Mouse (Mus musculus) cerebellum, adult 2 months (tissue): Measurements from ENCODE around the gene Clmp. TPM values are rescaled to one million over a fixed set of nuclear protein-coding genes. Genes with fewer than 3 reads are reported as not detected.
A peak's percentile ranks its signal among the peaks of the same experiment; 100 is the strongest.
"Not testable (repeated sequence)": the region's sequence is repeated elsewhere in the genome, so short reads cannot be mapped to it uniquely, and the experiment has no call there.

Experiments used
- DNase-seq, 2 experiments: peaks; one replicate each; pipeline ENCODE4 v3.0.0; 2021
- H3K27ac ChIP-seq: fragments of 200-500 bp; 2 replicates; pipeline ENCODE4 v1.5.1; 2012; ENCODE audit warnings: low read length, control low read depth, inconsistent platforms; ENCODE audit not compliant: insufficient read depth
- H3K27me3 ChIP-seq: fragments of 200-500 bp; 2 replicates; pipeline ENCODE4 v1.6.1; 2012; ENCODE audit warnings: inconsistent platforms, mild to moderate bottlenecking, low read length, moderate library complexity; ENCODE audit not compliant: control insufficient read depth, insufficient read depth
- H3K4me1 ChIP-seq: fragments of 200-500 bp; 2 replicates; pipeline ENCODE4 v1.6.1; 2011; ENCODE audit warnings: low read length; ENCODE audit not compliant: control insufficient read depth, insufficient read depth
- H3K4me3 ChIP-seq: fragments of 200-500 bp; replicated peaks from 2 replicates; pipeline ENCODE3; 2011; ENCODE audit warnings: mild to moderate bottlenecking, low read depth, low read length, control low read depth; ENCODE audit not compliant: insufficient read depth
- CTCF ChIP-seq: fragments of 200-500 bp; IDR thresholded peaks from 2 replicates; pipeline ENCODE4 v1.5.1; 2011; ENCODE audit warnings: low read depth, mild to moderate bottlenecking, control low read depth, low read length, moderate library complexity, borderline replicate concordance; ENCODE audit not compliant: insufficient read depth
- POLR2A ChIP-seq: fragments of 200-500 bp; IDR thresholded peaks from 2 replicates; pipeline ENCODE4 v1.6.1; 2011; ENCODE audit warnings: low read length, control low read depth, borderline replicate concordance; ENCODE audit not compliant: insufficient read depth
- WGBS: fragments of 180-500 bp; shearing (Covaris S2); methylation state at CpG from one replicate; pipeline ENCODE4 v1.1.7; 2018; 5-methylcytosine and 5-hydroxymethylcytosine counted together
- polyA plus RNA-seq: library from polyadenylated mRNA; depleted of rRNA; stranded (reverse); fragments of >200 nt; gene quantifications from 2 replicates; pipeline ENCODE4 v1.2.3, GENCODE M21; 2012

Clmp gene
- polyA plus RNA-seq, 1 experiment, result 21.8 TPM

- no peak overlapping the region for H3K27ac ChIP-seq
- WGBS, result 95% methylated on average over 6 of the region's 6 CpGs
- H3K27me3 ChIP-seq, result no peaks in the 10 kb centered on the region
- H3K4me1 ChIP-seq, result peaks cover 3% of the 10 kb centered on the region; the same call in 1 of the 2 replicates
- no peak for TF ChIP-seq POLR2A
- TF ChIP-seq CTCF, result no peak
- no peak overlapping the region for H3K4me3 ChIP-seq
- DNase-seq, result no peak
Measured at GRCm38 (mm10) chr9:40762354-40762753, 76.6 kb downstream of the Clmp start.

GRCm38 (mm10) chr9:40764887-40765580 is 79.3 kb downstream of the Clmp start:
- TF ChIP-seq CTCF (peak; percentile 12; the same call in 1 of the 2 replicates), POLR2A (no peak)
- no peak for DNase-seq
- no peaks in the 10 kb centered on the region for H3K27me3 ChIP-seq
- WGBS, result 91% methylated on average over 8 of the region's 9 CpGs
- H3K4me3 ChIP-seq, result no peak overlapping the region
- H3K27ac ChIP-seq, result no peak overlapping the region
- H3K4me1 ChIP-seq, result no peaks in the 10 kb centered on the region

GRCm38 (mm10) chr9:40765581-40765940 is 79.8 kb downstream of the Clmp start:
- no peak overlapping the region for H3K27ac ChIP-seq
- H3K4me1 ChIP-seq, result peaks cover 3% of the 10 kb centered on the region
- no peak overlapping the region for H3K4me3 ChIP-seq
- no peak for DNase-seq
- no peaks in the 10 kb centered on the region for H3K27me3 ChIP-seq
- TF ChIP-seq POLR2A (no peak), CTCF (no peak)
- WGBS, result 77% methylated on average over 12 of the region's 12 CpGs

- no peak for DNase-seq
- TF ChIP-seq CTCF (no peak), POLR2A (no peak)
- no peaks in the 10 kb centered on the region for H3K27me3 ChIP-seq
- H3K4me1 ChIP-seq, result peaks cover 8% of the 10 kb centered on the region
- WGBS, result 46% methylated on average over 7 of the region's 7 CpGs
- H3K27ac ChIP-seq, result no peak overlapping the region
- no peak overlapping the region for H3K4me3 ChIP-seq
Measured at GRCm38 (mm10) chr9:40766058-40766605, 80.4 kb downstream of the Clmp start.

GRCm38 (mm10) chr9:40767946-40768345 is 82.2 kb downstream of the Clmp start:
- TF ChIP-seq CTCF, result no peak
- TF ChIP-seq POLR2A, result no peak
- Histone ChIP-seq H3K4me3 (no peak overlapping the region), H3K27ac (no peak overlapping the region), H3K4me1 (peaks cover 16% of the 10 kb centered on the region), H3K27me3 (no peaks in the 10 kb centered on the region)
- no peak for DNase-seq
- WGBS, result 86% methylated on average over 4 of the region's 4 CpGs

GRCm38 (mm10) chr9:40772246-40772645 is 86.5 kb downstream of the Clmp start:
- Histone ChIP-seq H3K27ac (peak overlapping the region; percentile 79), H3K4me1 (peaks cover 16% of the 10 kb centered on the region), H3K27me3 (no peaks in the 10 kb centered on the region), H3K4me3 (peak overlapping the region; percentile 39)
- DNase-seq, result peak; percentile 89 to 95
- WGBS, result 10% methylated on average over 13 of the region's 13 CpGs
- TF ChIP-seq CTCF (no peak), POLR2A (peak; percentile 31; the same call in 1 of the 2 replicates)

GRCm38 (mm10) chr9:40773142-40773541 is 87.4 kb downstream of the Clmp start:
- not testable (repeated sequence) for DNase-seq, H3K27me3 ChIP-seq, H3K27ac ChIP-seq, H3K4me3 ChIP-seq
- peaks cover 16% of the 10 kb centered on the region for H3K4me1 ChIP-seq
- WGBS, result 92% methylated on average over 6 of the region's 6 CpGs

GRCm38 (mm10) chr9:40773869-40774268 is 88.1 kb downstream of the Clmp start:
- TF ChIP-seq CTCF (no peak), POLR2A (no peak)
- Histone ChIP-seq H3K27me3 (no peaks in the 10 kb centered on the region), H3K4me1 (peaks cover 16% of the 10 kb centered on the region), H3K27ac (no peak overlapping the region), H3K4me3 (no peak overlapping the region)
- no peak for DNase-seq
- WGBS, result 88% methylated on average over 4 of the region's 4 CpGs
